Mouse (Mus musculus): ENCODE results near the gene 4930469K13Rik.

- TF ChIP-seq ETS1 (IDR thresholded peaks at IDR 0.05; ENCODE audit: low read depth, low read length) (peak; percentile 89), CTCF (IDR thresholded peaks at IDR 0.05 in 2 of 3, conservative IDR thresholded peaks at IDR 0.05 in 1 of 3; ENCODE audit: control insufficient read depth in 1 of 3, insufficient read depth in 1 of 3, low read depth in 2 of 3, low read length in 3 of 3, poor library complexity in 1 of 3, severe bottlenecking in 1 of 3) (no peak), USF2 (IDR thresholded peaks at IDR 0.05; ENCODE audit: borderline replicate concordance in 1 of 2, insufficient read depth in 1 of 2, low read depth in 1 of 2, low read length in 2 of 2) (no peak)
Observed at GRCm38 (mm10) chr11:34063702-34064485, 34.5 kb downstream of the 4930469K13Rik start.

All from MEL (cell line).